Mouse (Mus musculus) E14TG2a.4 (cell line): ENCODE data around the gene Gas7.

Experiments
- CTCF ChIP-seq: conservative IDR thresholded peaks from 2 replicates; pipeline ENCODE4 v1.5.1; 2014; ENCODE audit warnings: low read length
- NANOG ChIP-seq: IDR thresholded peaks from 2 replicates; pipeline ENCODE4 v1.6.1; 2014; ENCODE audit warnings: borderline replicate concordance, low read length, mixed read lengths
- POU5F1 ChIP-seq: IDR thresholded peaks from 2 replicates; pipeline ENCODE4 v1.6.1; 2014; ENCODE audit warnings: low read length, borderline replicate concordance

DNA sequence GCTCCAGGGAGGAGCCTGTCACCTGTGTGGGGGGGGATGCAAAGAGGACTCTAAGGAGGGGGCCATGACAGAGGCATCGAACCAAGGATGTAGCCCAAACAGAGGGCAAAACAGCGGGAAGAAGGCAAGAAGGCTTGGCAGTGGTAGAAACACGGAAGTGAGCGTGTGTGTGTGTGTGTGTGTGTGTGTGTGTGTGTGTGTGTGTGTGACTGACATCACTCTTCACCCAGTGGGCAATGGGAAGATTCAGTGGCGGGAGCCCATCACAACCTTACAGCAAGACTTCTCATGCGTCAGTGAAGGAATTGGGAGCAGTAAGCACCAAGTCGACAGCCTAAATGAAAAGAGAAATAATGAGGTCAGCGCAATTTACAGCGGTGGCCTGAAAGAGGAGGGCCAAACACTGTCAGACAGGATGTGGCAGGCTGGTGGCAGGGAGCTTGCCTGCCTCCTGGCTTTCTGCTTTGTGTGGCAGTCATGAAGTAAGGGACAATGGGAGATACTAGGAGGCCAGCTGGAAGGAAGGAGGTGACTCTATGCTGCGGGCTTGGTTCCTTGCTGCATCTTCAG lies 153.0 kb downstream of the Gas7 start:
- TF ChIP-seq CTCF (no peak), NANOG (no peak), POU5F1 (no peak)
